ENCODE assay signal across 19 mouse cellular contexts in the genomic region with DNA sequence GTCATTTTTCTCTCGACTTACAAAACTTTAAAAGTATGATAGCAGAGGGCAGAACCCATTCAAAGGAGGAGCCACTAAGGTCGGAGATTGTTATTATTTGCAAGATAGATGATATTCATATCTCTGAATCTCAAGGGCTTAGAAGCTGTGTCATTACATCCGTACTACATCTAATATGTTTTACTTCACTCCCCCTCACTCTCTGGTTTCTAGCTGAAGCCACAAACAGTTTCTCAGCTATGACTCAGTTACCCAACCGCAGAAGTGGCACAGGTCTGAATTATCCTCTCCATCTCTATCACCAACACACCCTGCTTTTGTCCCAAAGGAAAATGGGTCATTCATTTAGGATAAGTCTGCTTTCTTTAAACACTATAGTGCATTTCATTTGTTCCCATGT.
"Had no signal": no experiment of that assay in that cellular context is flagged by ENCODE, and none has a peak within 500 bp of the region (broad histone marks: within the 10 kb centered on the region; RNA-seq: fewer than 3 reads in every experiment).

No protein-coding gene starts in this region.

- H3K36me3 ChIP-seq: limb, embryonic 12.5 days; limb, embryonic 15.5 days; midbrain, embryonic 12.5 days; neural tube, embryonic 12.5 days; neural tube, embryonic 15.5 days had no signal

- DNase-seq: kidney, adult 8-10 months; kidney, postnatal 14 days; kidney, postnatal 4 days; left cerebral cortex, postnatal 4 days; liver, postnatal 0 days; lung, embryonic 14.5 days; right cerebral cortex, adult 18-20 months; right cerebral cortex, postnatal 25 days; thymus, adult 18-20 months; thymus, postnatal 36 days had no signal

- H3K27me3 ChIP-seq: limb, embryonic 12.5 days; limb, embryonic 15.5 days; midbrain, embryonic 12.5 days; neural tube, embryonic 12.5 days; neural tube, embryonic 15.5 days had no signal

- H3K4me2 ChIP-seq: limb, embryonic 12.5 days; limb, embryonic 15.5 days; liver, embryonic 11.5 days; lung, embryonic 14.5 days; midbrain, embryonic 12.5 days; neural tube, embryonic 12.5 days; neural tube, embryonic 15.5 days had no signal

- H3K4me1 ChIP-seq: limb, embryonic 12.5 days; limb, embryonic 15.5 days; midbrain, embryonic 12.5 days; neural tube, embryonic 12.5 days; neural tube, embryonic 15.5 days had no signal

- H3K9me3 ChIP-seq: limb, embryonic 12.5 days; limb, embryonic 15.5 days; midbrain, embryonic 12.5 days; neural tube, embryonic 12.5 days; neural tube, embryonic 15.5 days had no signal

- H3K27ac ChIP-seq: limb, embryonic 12.5 days; limb, embryonic 15.5 days; liver, embryonic 14.5 days; macrophage; midbrain, embryonic 12.5 days; neural tube, embryonic 12.5 days; neural tube, embryonic 15.5 days had no signal

- ATAC-seq: liver, postnatal 0 days; lung, postnatal 0 days had no signal

- H3K9ac ChIP-seq: limb, embryonic 12.5 days; limb, embryonic 15.5 days; liver, embryonic 14.5 days; liver, postnatal 0 days; lung, embryonic 14.5 days; midbrain, embryonic 12.5 days; neural tube, embryonic 12.5 days; neural tube, embryonic 15.5 days had no signal

- H3K4me3 ChIP-seq: limb, embryonic 12.5 days; limb, embryonic 15.5 days; midbrain, embryonic 12.5 days; neural tube, embryonic 12.5 days; neural tube, embryonic 15.5 days had no signal
